Mouse (Mus musculus): ENCODE measurements at regions not wholly inside any gene's neighbourhood (a gene's known extent, or its start where the extent isn't known, plus 50 kb on each side); places are given as distances from the start of the nearest gene placed in this dataset.
A peak's percentile ranks its signal among the peaks of the same experiment; 100 is the strongest.

DNA sequence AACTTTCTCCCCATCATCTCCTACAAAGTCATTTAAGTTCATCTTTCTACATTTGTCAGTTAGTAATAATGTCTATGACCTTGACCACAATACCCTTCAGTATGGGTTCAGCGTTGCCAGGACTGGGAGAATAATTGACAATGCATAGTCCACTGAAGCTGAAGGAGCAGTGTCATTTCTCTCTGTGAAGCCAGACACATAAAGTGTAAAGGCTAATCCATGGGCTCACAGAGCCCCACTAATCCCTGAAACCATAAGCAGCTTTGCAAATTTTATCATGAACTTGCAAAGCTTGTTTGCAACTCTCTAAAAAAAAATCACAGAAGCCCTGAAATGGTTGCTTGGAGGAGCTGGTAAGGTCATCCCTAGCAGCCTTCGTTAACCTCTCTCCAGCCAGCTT, 654.4 kb downstream of the Ccdc50 start:
- TF ChIP-seq CTCF (IDR thresholded peaks at IDR 0.05; ENCODE audit: low read depth) = no peak
- 63% methylated on average over 2 of the region's 2 CpGs for WGBS
- H3K4me1 ChIP-seq (ENCODE audit: insufficient read depth) = no peaks in the 10 kb centered on the region

DNA sequence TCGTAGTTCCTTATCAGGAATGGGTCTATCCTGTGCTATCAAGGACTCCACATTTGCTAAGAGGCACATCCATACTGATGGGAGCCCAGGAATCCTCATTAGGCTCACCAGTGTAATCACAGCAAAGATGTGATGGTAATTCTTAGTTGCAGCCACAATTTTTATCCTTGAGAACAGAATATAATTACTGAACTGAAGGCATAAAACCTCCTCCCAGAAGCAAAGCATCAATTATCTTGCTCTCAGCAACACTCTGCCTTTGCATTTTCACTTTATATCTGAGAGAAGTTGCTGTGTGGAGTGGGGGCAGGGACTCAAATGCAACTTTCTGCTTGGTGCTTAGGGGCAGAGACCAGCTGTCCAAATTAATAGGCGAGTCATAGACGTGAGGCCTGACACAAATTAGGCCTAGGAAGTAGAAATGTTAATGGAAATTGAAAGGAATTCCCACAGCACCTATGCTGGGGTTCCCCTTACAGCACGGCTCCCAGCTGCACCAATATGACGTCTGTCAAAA, 676.2 kb downstream of the Ccdc50 start:
- H3K9me3 ChIP-seq (ENCODE audit: low read depth, low read length) = no peaks in the 10 kb centered on the region
- 61% methylated on average over 5 of the region's 5 CpGs for WGBS
- TF ChIP-seq CTCF (IDR thresholded peaks at IDR 0.05; ENCODE audit: low read depth) = no peak
- no peaks in the 10 kb centered on the region for H3K27me3 ChIP-seq (ENCODE audit: insufficient read depth, low read length)
- H3K4me3 ChIP-seq (ENCODE audit: low read depth, low read length) = no peak overlapping the region
- no peak overlapping the region for H3K9ac ChIP-seq
- no peaks in the 10 kb centered on the region for H3K4me1 ChIP-seq (ENCODE audit: insufficient read depth)
- H3K36me3 ChIP-seq (ENCODE audit: insufficient read depth) = no peaks in the 10 kb centered on the region
- no peak for DNase-seq
- no peak overlapping the region for H3K27ac ChIP-seq (ENCODE audit: low read depth)
- no peak for ATAC-seq (ENCODE audit: insufficient read depth)
- no peak overlapping the region for H3K4me2 ChIP-seq

More for the DNA sequence above, 654.4 kb downstream of the Ccdc50 start:
- no peaks in the 10 kb centered on the region for H3K27me3 ChIP-seq (ENCODE audit: insufficient read depth, low read length)
- no peak overlapping the region for H3K27ac ChIP-seq (ENCODE audit: low read depth)
- no peak overlapping the region for H3K4me3 ChIP-seq (ENCODE audit: low read depth, low read length)
- no peak overlapping the region for H3K4me2 ChIP-seq
- H3K36me3 ChIP-seq (ENCODE audit: insufficient read depth) = no peaks in the 10 kb centered on the region
- no peaks in the 10 kb centered on the region for H3K9me3 ChIP-seq (ENCODE audit: low read depth, low read length)
- H3K9ac ChIP-seq = no peak overlapping the region
- no peak for DNase-seq
- no peak for ATAC-seq (ENCODE audit: insufficient read depth)

DNA sequence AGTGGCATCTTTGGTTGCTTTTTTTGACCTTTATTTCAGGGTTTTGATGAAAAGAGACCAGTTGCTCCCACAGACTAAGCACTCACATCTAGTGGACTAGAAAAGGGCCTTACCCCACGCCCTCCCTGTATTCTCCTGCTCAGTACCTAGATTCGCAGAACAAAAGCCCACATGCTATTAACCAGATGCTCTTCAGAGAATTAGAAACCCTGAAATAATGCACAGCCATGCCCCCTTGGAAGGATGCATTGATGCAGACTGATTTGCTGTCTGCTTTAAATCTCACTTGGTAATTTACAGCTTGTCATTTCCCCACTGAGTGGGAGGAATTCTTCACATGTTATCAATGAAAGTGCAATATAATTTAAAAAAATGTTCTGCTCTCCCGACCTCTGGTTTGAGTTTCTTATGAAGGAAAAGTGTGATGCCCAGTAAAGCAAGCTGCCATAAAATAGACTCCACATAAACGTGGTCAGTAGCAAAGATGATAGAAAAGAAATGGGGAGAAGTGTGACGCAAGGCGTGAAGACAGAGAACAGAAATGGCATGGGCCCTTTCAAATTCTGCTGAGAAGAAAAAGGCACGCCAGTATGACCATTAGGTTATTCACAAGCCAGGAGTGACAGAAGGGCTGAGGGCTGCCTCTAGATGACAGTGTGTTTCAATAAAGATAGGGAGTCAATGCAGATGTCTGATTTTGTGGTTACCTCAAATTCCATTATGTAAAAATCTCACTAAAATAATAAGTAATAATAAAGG, 669.8 kb downstream of the Fgf12 start:
- ATAC-seq (ENCODE audit: insufficient read depth) (no peak), DNase-seq (no peak)
- no peak overlapping the region for H3K4me3 ChIP-seq (ENCODE audit: low read depth, low read length)
- no peaks in the 10 kb centered on the region for H3K27me3 ChIP-seq (ENCODE audit: insufficient read depth, low read length)
- TF ChIP-seq CTCF (IDR thresholded peaks at IDR 0.05; ENCODE audit: low read depth) = no peak
- 69% methylated on average over 7 of the region's 7 CpGs for WGBS
- H3K27ac ChIP-seq (ENCODE audit: low read depth) = no peak overlapping the region
- no peaks in the 10 kb centered on the region for H3K4me1 ChIP-seq (ENCODE audit: insufficient read depth)
- no peak overlapping the region for H3K9ac ChIP-seq
- no peak overlapping the region for H3K4me2 ChIP-seq
- no peaks in the 10 kb centered on the region for H3K36me3 ChIP-seq (ENCODE audit: insufficient read depth)
- no peaks in the 10 kb centered on the region for H3K9me3 ChIP-seq (ENCODE audit: low read depth, low read length)

DNA sequence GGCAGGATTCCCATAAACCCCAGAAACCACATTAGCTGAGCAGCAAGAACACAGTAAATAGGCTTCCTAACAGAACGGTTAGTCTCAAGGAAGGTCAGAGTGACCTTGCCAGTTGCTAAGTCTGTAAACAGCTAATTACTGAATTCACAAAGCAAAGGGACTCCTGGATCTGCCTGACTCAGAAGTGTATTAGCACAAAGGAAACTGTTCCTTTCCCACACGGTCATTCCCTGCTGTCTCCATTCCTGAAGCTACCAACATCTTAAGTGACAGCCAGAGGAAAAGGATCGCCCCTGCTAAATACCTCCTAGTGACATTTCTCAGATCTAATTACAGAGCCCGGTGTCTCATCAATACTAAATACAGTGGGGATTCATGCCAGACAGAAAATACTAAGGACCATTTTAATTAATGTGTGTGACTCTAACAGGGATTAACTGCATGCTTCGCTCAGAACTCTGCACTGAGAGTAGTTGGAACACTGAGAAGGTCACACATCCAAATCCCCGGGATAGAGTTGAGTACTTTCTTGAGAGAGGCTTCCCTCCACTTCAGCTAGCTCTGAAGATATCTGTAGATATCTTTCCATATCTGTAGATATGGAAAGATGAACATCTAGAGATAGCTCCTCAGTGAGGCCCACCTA, 663.3 kb downstream of the Fgf12 start:
- H3K36me3 ChIP-seq (ENCODE audit: insufficient read depth) = no peaks in the 10 kb centered on the region
- H3K4me3 ChIP-seq (ENCODE audit: low read depth, low read length) = no peak overlapping the region
- no peaks in the 10 kb centered on the region for H3K9me3 ChIP-seq (ENCODE audit: low read depth, low read length)
- no peak for TF ChIP-seq CTCF (IDR thresholded peaks at IDR 0.05; ENCODE audit: low read depth)
- H3K27me3 ChIP-seq (ENCODE audit: insufficient read depth, low read length) = no peaks in the 10 kb centered on the region
- H3K4me2 ChIP-seq = no peak overlapping the region
- H3K9ac ChIP-seq = no peak overlapping the region
- 61% methylated on average over 6 of the region's 6 CpGs for WGBS
- ATAC-seq (ENCODE audit: insufficient read depth) (no peak), DNase-seq (no peak)
- no peaks in the 10 kb centered on the region for H3K4me1 ChIP-seq (ENCODE audit: insufficient read depth)
- H3K27ac ChIP-seq (ENCODE audit: low read depth) = no peak overlapping the region

DNA sequence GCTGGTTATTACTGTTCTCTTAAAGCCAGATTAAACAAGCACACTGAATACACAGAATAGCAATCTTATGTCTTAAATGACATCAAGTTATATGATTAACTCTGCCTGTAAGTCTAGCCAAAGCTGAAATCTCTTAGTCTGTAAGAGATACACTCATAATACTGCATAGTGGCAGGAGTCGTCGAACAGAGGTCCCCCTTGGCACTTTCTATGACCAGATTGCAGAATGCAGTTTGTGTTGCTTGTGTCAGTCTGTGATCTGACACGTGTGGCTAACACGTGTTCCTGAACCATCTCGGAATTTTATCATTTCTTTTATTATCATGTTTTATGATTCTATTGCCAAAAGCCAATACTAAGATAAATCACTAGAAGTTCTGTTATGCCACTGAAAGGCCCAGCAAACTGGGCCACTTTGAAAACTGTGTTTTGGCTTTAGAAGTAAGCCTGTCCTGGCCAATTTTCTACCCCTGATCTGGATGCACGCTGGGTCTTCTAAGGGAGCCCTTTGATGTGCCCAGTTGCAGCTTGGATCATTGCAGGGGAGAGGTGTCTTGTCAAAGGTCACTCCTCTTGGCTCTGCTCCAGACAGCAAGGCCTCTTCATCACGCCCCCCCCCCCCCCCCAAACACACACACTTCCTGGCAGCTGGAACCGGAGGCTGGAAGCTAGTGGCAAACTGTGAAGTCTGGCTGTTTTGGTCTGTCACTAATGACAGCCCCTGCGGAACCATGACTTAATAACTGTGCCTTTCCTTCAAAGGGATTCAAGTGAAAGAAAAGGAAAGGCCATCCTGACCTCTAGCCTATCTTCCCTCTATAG, 648.4 kb downstream of the Fgf12 start:
- Histone ChIP-seq H3K4me1 (ENCODE audit: insufficient read depth) (peaks cover 7% of the 10 kb centered on the region), H3K9ac (no peak overlapping the region), H3K4me3 (ENCODE audit: low read depth, low read length) (no peak overlapping the region), H3K4me2 (no peak overlapping the region), H3K9me3 (ENCODE audit: low read depth, low read length) (no peaks in the 10 kb centered on the region), H3K27me3 (ENCODE audit: insufficient read depth, low read length) (no peaks in the 10 kb centered on the region), H3K36me3 (ENCODE audit: insufficient read depth) (no peaks in the 10 kb centered on the region), H3K27ac (ENCODE audit: low read depth) (no peak overlapping the region)
- ATAC-seq (ENCODE audit: insufficient read depth) = peak; percentile 88
- 31% methylated on average over 9 of the region's 9 CpGs for WGBS
- TF ChIP-seq CTCF (IDR thresholded peaks at IDR 0.05; ENCODE audit: low read depth) = no peak
- DNase-seq = peak; percentile 67

DNA sequence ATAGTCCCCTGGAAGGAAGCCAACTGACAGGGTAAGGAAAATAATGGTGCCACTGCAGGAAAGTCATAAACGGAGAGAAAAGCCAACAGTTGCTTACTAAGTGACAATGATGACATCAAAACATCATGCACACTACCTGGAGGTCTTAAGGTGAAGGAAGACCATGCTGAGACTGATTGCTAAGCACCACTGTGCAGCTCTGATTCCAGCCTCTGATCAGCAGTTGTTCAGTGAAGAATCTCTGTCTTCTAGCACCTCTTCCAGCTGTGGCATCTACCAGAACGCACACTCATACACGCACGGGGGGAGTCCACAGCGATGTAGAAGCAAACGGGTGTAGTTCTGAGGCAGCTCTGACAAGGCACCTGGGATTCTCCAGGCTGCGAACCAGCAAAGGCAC, 647.8 kb downstream of the Fgf12 start:
- H3K27ac ChIP-seq (ENCODE audit: low read depth) = no peak overlapping the region
- H3K4me1 ChIP-seq (ENCODE audit: insufficient read depth) = peaks cover 7% of the 10 kb centered on the region
- no peaks in the 10 kb centered on the region for H3K27me3 ChIP-seq (ENCODE audit: insufficient read depth, low read length)
- ATAC-seq (ENCODE audit: insufficient read depth) (peak; percentile 55; the same call in 1 of the 2 replicates), DNase-seq (no peak)
- H3K4me3 ChIP-seq (ENCODE audit: low read depth, low read length) = no peak overlapping the region
- 25% methylated on average over 7 of the region's 7 CpGs for WGBS
- no peaks in the 10 kb centered on the region for H3K9me3 ChIP-seq (ENCODE audit: low read depth, low read length)
- no peak overlapping the region for H3K9ac ChIP-seq
- H3K36me3 ChIP-seq (ENCODE audit: insufficient read depth) = no peaks in the 10 kb centered on the region
- no peak for TF ChIP-seq CTCF (IDR thresholded peaks at IDR 0.05; ENCODE audit: low read depth)
- no peak overlapping the region for H3K4me2 ChIP-seq

DNA sequence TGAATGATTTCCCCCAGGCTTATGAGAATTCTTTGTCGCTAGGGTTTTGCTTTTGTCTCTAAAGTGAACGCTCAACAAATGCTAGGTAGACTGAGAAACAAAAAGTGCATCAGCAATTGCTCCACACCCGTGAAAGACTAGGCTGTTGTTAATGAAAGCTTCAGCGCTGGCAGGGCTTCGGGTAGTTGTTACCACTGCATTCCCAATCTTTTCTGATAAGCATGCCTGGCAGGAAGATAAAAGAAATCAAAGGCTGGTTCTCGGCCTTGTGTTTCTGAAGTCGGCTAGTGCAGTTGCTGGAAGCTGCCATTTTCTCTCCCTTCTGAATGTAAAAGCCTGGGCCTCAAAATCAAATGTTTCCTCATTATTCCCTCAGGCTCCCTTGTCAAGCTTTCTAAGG, 647.0 kb downstream of the Fgf12 start:
- no peak for ATAC-seq (ENCODE audit: insufficient read depth)
- Histone ChIP-seq H3K9ac (no peak overlapping the region), H3K27me3 (ENCODE audit: insufficient read depth, low read length) (no peaks in the 10 kb centered on the region), H3K9me3 (ENCODE audit: low read depth, low read length) (no peaks in the 10 kb centered on the region), H3K4me3 (ENCODE audit: low read depth, low read length) (no peak overlapping the region), H3K27ac (ENCODE audit: low read depth) (no peak overlapping the region), H3K36me3 (ENCODE audit: insufficient read depth) (no peaks in the 10 kb centered on the region), H3K4me2 (no peak overlapping the region), H3K4me1 (ENCODE audit: insufficient read depth) (peaks cover 7% of the 10 kb centered on the region)
- TF ChIP-seq CTCF (IDR thresholded peaks at IDR 0.05; ENCODE audit: low read depth) = no peak
- no peak for DNase-seq
- WGBS = 58% methylated on average over 7 of the region's 7 CpGs

Measured in lung, embryonic 14.5 days (tissue).